Mouse (Mus musculus) midbrain, embryonic 15.5 days (tissue): ENCODE measurements around the gene Rtn4ip1. TPM values are rescaled to one million over a fixed set of nuclear protein-coding genes. Genes with fewer than 3 reads are reported as not detected.
A peak's percentile ranks its signal among the peaks of the same experiment; 100 is the strongest.

Experiments
- ATAC-seq: fragments of 200-750 bp; cut with Nextera tagmentation; replicated peaks from 2 replicates; pipeline ENCODE4 v1.8.0; 2017; ENCODE audit warnings: moderate TSS enrichment
- H3K27ac ChIP-seq: fragments of 300-500 bp; sonication (generic); 2 replicates; pipeline ENCODE4 v1.5.1; 2015; ENCODE audit warnings: mild to moderate bottlenecking, inconsistent platforms
- H3K27me3 ChIP-seq: fragments of 300-500 bp; sonication (generic); replicated peaks from 2 replicates; pipeline ENCODE4 v1.6.1; 2015; ENCODE audit warnings: inconsistent platforms
- H3K36me3 ChIP-seq: fragments of 300-500 bp; sonication (generic); replicated peaks from 2 replicates; pipeline ENCODE4 v1.6.1; 2015; ENCODE audit warnings: inconsistent platforms
- H3K4me1 ChIP-seq: fragments of 300-500 bp; sonication (generic); 2 replicates; pipeline ENCODE4 v1.6.1; 2015; ENCODE audit warnings: inconsistent platforms
- H3K4me2 ChIP-seq: fragments of 300-500 bp; sonication (generic); 2 replicates; pipeline ENCODE4 v1.6.1; 2015; ENCODE audit warnings: inconsistent platforms, mild to moderate bottlenecking, moderate library complexity
- H3K4me3 ChIP-seq: fragments of 300-500 bp; sonication (generic); 2 replicates; pipeline ENCODE4 v1.5.1; 2015; ENCODE audit warnings: mild to moderate bottlenecking, inconsistent platforms
- H3K9ac ChIP-seq: fragments of 300-500 bp; sonication (generic); 2 replicates; pipeline ENCODE4 v1.6.1; 2015; ENCODE audit warnings: mild to moderate bottlenecking, inconsistent platforms
- H3K9me3 ChIP-seq: fragments of 300-500 bp; sonication (generic); 2 replicates; pipeline ENCODE4 v1.6.1; 2016; ENCODE audit warnings: inconsistent platforms
- WGBS: fragments of 180-500 bp; shearing (Covaris S2); methylation state at CpG from one replicate; pipeline ENCODE4 v1.1.7; 2015; ENCODE audit warnings: mixed read lengths; 5-methylcytosine and 5-hydroxymethylcytosine counted together
- polyA plus RNA-seq: library from polyadenylated mRNA; unstranded; fragments of >200 nt; fragmentation: Nextera tagmentation; extraction: Ambion mirVana; gene quantifications from 2 replicates; pipeline ENCODE4 v1.2.1, GENCODE M21; 2015

The Rtn4ip1 gene
- polyA plus RNA-seq, 1 experiment from 2014 or later = 16.0 TPM

DNA sequence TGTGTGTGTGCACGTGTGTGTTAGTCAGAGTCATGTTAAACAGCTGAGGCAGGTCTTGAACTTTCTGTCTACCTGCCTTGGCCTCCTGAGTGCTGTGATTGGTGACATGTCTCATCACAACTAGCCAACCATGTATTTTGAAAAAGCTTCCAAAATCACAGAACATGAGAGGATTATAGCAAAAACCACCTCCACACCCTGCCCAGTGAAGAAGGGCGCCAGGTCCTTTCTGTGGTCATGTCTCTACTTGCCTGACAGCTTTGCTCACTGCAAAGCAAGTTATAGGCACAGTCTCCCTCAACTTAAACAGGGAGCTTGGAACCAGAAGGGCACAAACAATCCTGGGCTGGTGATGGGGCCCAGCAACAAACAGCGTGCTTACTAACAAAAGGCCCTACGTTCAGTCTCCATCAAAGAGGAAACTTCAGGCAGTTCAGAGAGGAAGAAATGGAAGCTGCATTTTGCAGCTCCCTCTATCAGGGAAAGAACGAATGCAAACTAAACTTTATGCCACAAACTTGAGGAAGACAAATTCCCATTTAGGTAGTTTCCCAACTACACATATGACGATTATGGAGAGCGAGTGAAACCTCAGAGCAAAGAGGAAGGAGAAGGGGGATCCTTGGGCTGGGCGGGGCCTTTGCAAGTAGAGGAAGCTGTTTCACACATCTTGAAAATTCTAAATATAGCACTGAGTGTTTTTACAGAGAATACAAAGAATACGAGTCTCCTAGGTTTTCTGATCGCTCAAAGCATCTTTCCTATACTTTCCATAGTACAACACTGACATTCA is 94.4 kb downstream of the Rtn4ip1 start:
- 87% methylated on average over 10 of the region's 10 CpGs for WGBS
- no peak overlapping the region for H3K9ac ChIP-seq
- H3K27me3 ChIP-seq = peaks cover 2% of the 10 kb centered on the region; the same call in 1 of the 2 replicates
- no peak overlapping the region for H3K4me2 ChIP-seq
- H3K4me3 ChIP-seq = no peak overlapping the region
- H3K9me3 ChIP-seq = no peaks in the 10 kb centered on the region
- no peak for ATAC-seq
- no peaks in the 10 kb centered on the region for H3K36me3 ChIP-seq
- no peak overlapping the region for H3K27ac ChIP-seq
- H3K4me1 ChIP-seq = 0 out of 2 replicates have a peak, but pooled peaks cover 4% of the 10 kb centered on the region

DNA sequence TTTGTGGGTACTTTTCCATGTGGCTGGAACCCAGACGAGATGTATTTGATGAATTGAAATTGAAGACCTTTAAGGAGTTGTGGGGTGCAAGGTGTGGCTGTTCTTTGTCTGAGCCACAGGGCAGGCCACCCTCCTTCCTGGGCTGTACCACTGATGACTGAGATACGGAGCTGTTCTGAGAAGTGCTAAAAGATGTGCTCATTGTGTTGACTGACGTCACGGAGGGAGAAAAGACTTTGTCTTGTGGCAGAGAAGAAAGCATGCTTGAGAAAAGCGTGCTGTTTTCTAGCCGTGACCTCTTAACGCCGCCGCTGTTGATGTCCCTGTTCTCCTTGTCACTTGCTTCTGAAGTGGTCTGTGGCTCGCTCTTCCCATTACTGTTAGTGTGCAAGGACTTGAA is 95.7 kb downstream of the Rtn4ip1 start:
- H3K4me2 ChIP-seq = no peak overlapping the region
- peaks cover 3% of the 10 kb centered on the region; the same call in 1 of the 2 replicates for H3K27me3 ChIP-seq
- no peak overlapping the region for H3K9ac ChIP-seq
- ATAC-seq = no peak
- no peak overlapping the region for H3K4me3 ChIP-seq
- 0 out of 2 replicates have a peak, but pooled peaks cover 5% of the 10 kb centered on the region for H3K4me1 ChIP-seq
- H3K27ac ChIP-seq = no peak overlapping the region
- WGBS = 83% methylated on average over 10 of the region's 10 CpGs
- H3K9me3 ChIP-seq = no peaks in the 10 kb centered on the region
- no peaks in the 10 kb centered on the region for H3K36me3 ChIP-seq

GRCm38 (mm10) chr10:43998023-43998422 is 96.4 kb downstream of the Rtn4ip1 start:
- no peak overlapping the region for H3K27ac ChIP-seq
- H3K9ac ChIP-seq = no peak overlapping the region
- no peaks in the 10 kb centered on the region for H3K36me3 ChIP-seq
- ATAC-seq = no peak
- H3K4me2 ChIP-seq = no peak overlapping the region
- H3K4me3 ChIP-seq = no peak overlapping the region
- H3K27me3 ChIP-seq = peaks cover 10% of the 10 kb centered on the region
- H3K4me1 ChIP-seq = peaks cover 10% of the 10 kb centered on the region
- WGBS = 83% methylated on average over 9 of the region's 9 CpGs
- no peaks in the 10 kb centered on the region for H3K9me3 ChIP-seq

DNA sequence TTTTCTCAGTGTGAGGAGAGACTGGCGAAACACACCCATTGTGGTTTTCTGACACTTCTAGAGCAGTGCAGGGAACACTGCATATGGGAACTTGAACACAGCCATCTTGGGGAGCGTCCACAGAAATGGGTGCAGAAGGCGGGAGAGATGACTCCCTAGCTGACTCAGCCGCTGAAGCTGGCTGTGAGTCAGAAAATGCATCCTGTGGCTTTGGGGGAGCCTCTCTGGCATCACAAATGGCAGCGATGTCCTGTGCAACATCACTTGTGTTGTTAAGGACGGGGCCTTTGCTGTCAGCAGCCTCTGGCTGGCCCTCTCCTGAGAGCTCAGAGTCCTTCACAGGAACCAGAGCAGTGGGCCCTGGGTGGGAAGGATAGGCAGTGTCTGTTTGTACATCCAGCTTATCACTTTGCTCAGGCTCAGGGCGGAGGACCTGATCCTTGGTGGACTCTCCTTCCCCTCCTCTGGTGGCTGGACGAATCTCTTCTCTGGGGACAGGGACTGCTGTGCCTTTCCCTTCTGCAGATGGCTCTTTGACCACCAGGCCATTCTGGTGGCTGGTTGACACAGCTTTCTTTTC is 97.0 kb downstream of the Rtn4ip1 start:
- Histone ChIP-seq H3K4me2 (no peak overlapping the region), H3K27me3 (peaks cover 16% of the 10 kb centered on the region), H3K4me3 (no peak overlapping the region), H3K36me3 (no peaks in the 10 kb centered on the region), H3K9me3 (no peaks in the 10 kb centered on the region), H3K27ac (no peak overlapping the region), H3K9ac (no peak overlapping the region), H3K4me1 (peaks cover 16% of the 10 kb centered on the region)
- 87% methylated on average over 8 of the region's 8 CpGs for WGBS
- no peak for ATAC-seq

DNA sequence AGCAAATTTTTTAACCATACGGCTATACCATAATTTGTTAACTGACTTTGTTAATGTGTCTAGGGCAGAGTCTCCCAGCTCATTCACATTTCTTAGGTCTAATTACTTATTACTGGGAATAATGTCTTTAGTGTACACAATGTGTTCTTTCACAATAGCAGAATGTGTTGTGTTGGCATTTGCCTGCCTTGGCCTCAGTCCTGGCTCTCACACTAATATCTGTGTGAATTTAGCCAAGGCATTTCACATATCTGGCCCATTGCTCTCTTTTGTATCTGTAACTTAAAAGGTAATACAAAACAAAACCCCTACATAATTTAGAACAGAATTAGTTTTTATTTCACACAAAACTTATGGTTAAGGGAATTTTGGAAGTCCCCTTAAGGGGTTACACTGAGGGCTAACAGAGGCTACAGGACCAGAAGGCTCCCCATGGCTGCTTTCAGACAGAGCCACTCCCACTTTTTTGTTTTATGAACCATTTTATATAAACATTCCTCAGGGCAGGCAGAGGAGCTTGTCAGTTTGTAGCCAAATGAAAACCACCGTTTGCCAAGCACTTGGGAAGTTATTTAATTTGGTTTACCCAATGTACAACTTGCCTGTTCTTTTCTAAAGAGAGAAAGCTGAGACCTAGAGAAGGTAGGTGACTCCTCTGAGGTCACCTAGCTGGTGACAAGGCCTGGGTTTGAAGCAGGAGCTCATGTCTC is 98.7 kb downstream of the Rtn4ip1 start:
- no peak overlapping the region for H3K4me3 ChIP-seq
- H3K27me3 ChIP-seq = peaks cover 32% of the 10 kb centered on the region
- no peak overlapping the region for H3K4me2 ChIP-seq
- WGBS = 60% methylated on average over 2 of the region's 2 CpGs
- ATAC-seq = no peak
- H3K36me3 ChIP-seq = no peaks in the 10 kb centered on the region
- H3K4me1 ChIP-seq = peaks cover 25% of the 10 kb centered on the region
- H3K27ac ChIP-seq = no peak overlapping the region
- no peak overlapping the region for H3K9ac ChIP-seq
- H3K9me3 ChIP-seq = no peaks in the 10 kb centered on the region

GRCm38 (mm10) chr10:44002004-44002940 is 100.7 kb downstream of the Rtn4ip1 start:
- H3K4me2 ChIP-seq = no peak overlapping the region
- no peak overlapping the region for H3K27ac ChIP-seq
- peaks cover 35% of the 10 kb centered on the region for H3K4me1 ChIP-seq
- H3K27me3 ChIP-seq = peaks cover 52% of the 10 kb centered on the region
- no peaks in the 10 kb centered on the region for H3K9me3 ChIP-seq
- WGBS = 14% methylated on average over 14 of the region's 14 CpGs
- no peak overlapping the region for H3K9ac ChIP-seq
- no peak overlapping the region for H3K4me3 ChIP-seq
- H3K36me3 ChIP-seq = no peaks in the 10 kb centered on the region
- ATAC-seq = no peak

- Histone ChIP-seq H3K9ac (no peak overlapping the region), H3K9me3 (no peaks in the 10 kb centered on the region), H3K27me3 (peaks cover 55% of the 10 kb centered on the region), H3K4me2 (peak overlapping the region; percentile 54), H3K36me3 (no peaks in the 10 kb centered on the region), H3K4me1 (peaks cover 35% of the 10 kb centered on the region), H3K27ac (no peak overlapping the region), H3K4me3 (peak overlapping the region; percentile 41)
- no peak for ATAC-seq
- whole genome bisulfite sequencing = 3% methylated on average over 11 of the region's 11 CpGs
Observed at GRCm38 (mm10) chr10:44002995-44003524, 101.5 kb downstream of the Rtn4ip1 start.

DNA sequence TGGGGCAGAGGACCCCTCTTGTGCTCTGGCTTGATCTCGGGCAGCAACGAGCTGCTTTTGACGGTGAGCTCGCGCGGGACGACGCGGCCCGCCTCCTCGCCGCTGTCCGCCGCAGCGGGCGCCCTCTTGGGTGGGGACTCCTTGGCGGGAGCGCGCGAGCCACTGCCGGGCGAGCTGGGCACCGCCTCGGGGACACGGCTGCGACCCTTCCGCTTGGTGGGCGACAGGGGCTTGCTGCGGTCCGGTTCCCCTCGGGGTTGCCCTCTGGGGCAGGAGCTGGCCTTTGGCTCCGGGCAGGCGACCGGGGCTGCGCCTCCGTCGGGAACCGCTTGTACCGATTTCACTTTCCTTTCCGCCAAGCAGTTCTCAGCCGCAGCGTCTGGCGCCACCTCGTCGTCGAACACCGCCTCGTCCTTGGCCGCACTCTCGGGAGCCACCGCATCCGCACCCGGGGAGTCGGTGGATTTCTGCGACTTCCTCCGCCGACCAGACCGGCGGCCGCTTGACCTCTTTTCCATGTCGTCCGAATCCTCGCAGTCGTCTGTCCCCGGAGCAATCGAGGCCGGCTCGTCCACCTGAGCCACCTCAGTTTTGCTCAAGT is 102.0 kb downstream of the Rtn4ip1 start:
- Histone ChIP-seq H3K4me1 (peaks cover 35% of the 10 kb centered on the region), H3K4me3 (peak overlapping the region; percentile 41), H3K4me2 (peak overlapping the region; percentile 54), H3K9ac (peak overlapping the region; percentile 1; the same call in 1 of the 2 replicates), H3K27me3 (peaks cover 55% of the 10 kb centered on the region), H3K9me3 (no peaks in the 10 kb centered on the region), H3K27ac (no peak overlapping the region), H3K36me3 (no peaks in the 10 kb centered on the region)
- peak; percentile 57; the same call in 1 of the 2 replicates for ATAC-seq
- WGBS = under 1% methylated on average over 68 of the region's 68 CpGs

- under 1% methylated on average over 33 of the region's 33 CpGs for WGBS
- Histone ChIP-seq H3K4me3 (peak overlapping the region; percentile 41), H3K4me2 (peak overlapping the region; percentile 54), H3K9me3 (no peaks in the 10 kb centered on the region), H3K27ac (no peak overlapping the region), H3K4me1 (peaks cover 35% of the 10 kb centered on the region), H3K36me3 (no peaks in the 10 kb centered on the region), H3K27me3 (peaks cover 55% of the 10 kb centered on the region), H3K9ac (peak overlapping the region; percentile 1; the same call in 1 of the 2 replicates)
- peak; percentile 17; the same call in 1 of the 2 replicates for ATAC-seq
Observed at GRCm38 (mm10) chr10:44004221-44004751, 102.7 kb downstream of the Rtn4ip1 start.

GRCm38 (mm10) chr10:44005677-44006641 is 104.4 kb downstream of the Rtn4ip1 start:
- Histone ChIP-seq H3K4me1 (peaks cover 31% of the 10 kb centered on the region), H3K4me2 (peak overlapping the region; percentile 77), H3K9ac (no peak overlapping the region; the same call in 1 of the 2 replicates), H3K9me3 (no peaks in the 10 kb centered on the region), H3K4me3 (peak overlapping the region; percentile 38), H3K36me3 (no peaks in the 10 kb centered on the region), H3K27me3 (peaks cover 55% of the 10 kb centered on the region), H3K27ac (no peak overlapping the region)
- ATAC-seq = peak; percentile 34; the same call in 1 of the 2 replicates
- WGBS = 1% methylated on average over 40 of the region's 40 CpGs
